Mouse (Mus musculus): ENCODE results near the gene Mapk8ip2.

Gene Mapk8ip2

DNA sequence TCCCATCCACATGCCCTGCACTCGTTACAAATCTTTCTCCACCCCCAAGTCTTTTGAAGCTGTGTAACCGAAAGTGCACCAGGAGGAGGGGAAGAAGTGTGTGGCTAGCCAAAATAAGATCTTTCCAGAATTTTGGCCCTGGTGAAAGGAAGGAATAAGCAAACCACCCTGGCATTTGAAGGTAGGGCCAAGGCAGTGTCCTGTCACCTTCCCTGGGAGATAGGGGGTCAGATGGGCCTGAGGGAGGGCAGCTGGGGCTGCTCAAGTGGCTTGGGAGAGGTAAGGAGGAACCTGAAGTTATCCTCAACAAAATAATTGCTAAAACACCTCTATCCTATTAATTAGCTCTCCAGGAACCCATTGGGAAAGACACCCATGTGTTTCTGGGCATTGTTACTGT lies 43.1 kb downstream of the Mapk8ip2 start:
- no peak for TF ChIP-seq GATA4 (IDR thresholded peaks at IDR 0.05; ENCODE audit: insufficient replicate concordance, low read length)

DNA sequence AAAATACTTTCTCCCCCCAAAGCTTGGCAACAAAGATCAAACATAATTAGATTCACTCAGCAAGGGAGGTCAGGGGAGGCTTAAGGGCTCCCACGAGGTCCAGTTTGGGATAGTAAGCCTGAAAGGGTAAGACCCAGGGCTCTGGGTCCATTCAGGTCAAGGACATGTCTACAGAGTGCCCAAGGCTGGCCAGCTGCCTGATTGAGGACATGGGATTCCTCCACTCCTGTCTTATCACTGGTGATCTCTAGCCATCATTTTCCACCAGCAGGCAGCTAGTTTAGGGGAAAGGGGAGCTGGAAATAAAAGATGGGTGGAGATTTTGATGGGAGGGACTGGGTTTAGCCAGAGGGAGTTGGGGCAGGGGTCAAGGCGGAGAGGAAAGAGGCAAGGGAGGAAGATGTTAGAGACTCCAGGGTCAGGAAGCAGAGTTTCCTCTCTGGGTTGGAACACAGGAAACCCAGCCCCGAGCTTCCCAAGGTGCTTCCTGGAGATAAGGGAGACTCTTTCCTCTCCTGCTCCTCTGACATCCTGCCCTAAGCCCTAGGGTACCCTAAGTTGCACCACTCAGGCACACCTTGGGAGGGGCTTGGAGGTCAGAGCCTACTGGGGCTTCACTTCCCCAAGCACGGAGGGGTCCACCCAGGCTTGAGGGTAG lies 43.8 kb downstream of the Mapk8ip2 start:
- peak; percentile 96 for TF ChIP-seq GATA4 (IDR thresholded peaks at IDR 0.05; ENCODE audit: insufficient replicate concordance, low read length)

DNA sequence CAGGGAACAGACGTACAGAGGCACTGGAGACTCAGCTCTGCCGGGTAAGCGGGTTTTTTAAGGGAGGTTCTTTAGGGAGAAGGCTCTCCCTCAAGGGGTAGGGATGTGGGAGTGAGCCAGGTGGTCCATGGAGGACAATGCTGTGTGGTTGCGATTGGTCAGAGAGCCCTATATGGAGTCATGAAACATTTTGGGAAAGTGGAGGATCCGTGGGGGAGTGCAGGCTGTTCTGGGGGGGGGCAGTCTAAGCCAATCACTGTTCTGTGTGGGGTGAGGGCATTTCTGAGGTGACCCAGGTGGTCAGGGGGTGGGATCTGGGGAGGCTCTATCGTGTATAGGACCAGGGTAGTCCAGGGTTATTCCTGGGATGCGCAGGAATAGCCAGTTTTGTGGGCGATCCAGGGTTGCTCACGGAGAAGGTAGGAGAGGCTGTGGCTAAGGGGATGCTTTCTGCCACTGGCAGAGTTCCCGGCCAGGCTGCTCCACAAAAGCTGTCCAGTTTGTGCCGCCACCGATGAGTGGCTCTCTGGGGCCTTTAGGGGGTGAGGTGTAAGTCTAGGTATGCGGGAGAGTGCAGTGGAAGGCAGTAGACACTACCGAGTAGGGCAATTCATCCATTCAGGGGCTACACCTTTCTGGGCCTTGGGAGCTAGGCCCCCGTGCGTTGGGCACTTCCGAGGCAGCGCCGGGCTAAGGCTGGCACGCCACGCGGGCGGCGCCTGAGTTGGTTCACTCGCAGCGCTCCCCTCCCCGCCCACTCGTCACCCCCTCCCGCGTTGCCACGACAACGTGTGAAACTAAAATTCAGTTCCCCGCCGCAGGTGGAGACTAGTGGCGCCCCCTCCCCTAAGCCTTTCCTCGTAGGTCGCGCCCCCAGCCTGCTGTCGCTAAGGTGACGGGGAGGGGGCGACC lies 44.6 kb downstream of the Mapk8ip2 start:
- no peak for TF ChIP-seq GATA4 (IDR thresholded peaks at IDR 0.05; ENCODE audit: insufficient replicate concordance, low read length)

DNA sequence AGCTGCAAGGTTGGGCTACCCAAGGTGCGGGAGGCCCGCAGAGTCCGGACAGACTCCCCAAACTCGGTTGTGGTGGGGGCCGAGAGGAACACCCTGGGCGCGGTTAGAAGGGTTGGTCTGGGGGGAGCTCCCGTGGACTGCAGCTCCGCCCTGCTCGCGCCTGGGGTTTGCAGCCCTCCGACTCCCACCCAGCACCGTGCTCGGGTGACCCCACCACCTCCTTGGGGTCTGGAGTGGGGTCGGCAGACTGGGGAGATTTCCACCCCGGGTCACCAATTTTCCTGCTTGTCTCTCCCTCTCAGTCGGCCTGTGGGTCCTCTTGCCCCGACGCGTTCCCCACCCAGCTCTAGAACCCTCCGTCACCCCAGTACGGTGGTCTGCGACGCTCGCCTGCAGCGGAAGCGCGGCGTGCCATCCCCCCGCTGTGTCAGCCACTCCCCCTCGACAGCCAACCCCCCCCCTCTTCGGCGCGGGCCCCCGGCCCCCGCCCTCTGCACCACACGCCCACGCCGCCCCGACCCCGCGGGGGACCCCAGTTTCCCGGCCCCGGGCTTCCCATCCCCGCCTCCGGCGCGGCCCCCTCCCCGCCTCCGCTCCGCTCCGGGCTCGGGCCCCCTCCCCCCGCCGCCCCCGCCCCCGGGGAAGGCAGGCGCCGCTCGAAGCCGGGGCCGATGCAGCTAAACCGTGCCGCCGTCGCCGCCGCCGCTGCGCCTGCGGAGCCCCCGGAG lies 45.4 kb downstream of the Mapk8ip2 start, which contains the start of gene Shank3:
Gene Shank3, plus strand, starts transcription at position 663 of the 728 bp plus-strand sequence.
- no peak for TF ChIP-seq GATA4 (IDR thresholded peaks at IDR 0.05; ENCODE audit: insufficient replicate concordance, low read length)

DNA sequence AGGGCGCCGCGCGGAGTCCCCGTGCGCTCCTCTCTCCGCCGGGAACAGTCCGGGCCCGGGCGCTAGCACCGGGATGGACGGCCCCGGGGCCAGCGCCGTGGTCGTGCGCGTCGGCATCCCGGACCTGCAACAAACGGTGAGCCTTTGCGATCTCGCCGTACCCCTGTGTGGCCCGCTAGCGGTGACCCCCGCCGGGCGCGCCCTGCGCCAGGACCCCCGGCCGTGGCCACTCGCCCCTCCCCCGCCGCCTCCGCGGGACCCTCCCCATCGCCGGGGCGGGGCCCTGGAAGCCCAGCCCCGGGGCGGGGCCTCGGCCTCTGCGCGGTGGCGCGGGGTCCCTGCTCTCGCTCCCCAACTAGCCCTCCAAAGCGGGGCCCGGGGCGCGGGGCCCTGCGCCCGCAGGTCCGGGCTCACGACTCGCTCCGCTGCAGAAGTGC lies 46.1 kb downstream of the Mapk8ip2 start:
- no peak for TF ChIP-seq GATA4 (IDR thresholded peaks at IDR 0.05; ENCODE audit: insufficient replicate concordance, low read length)

DNA sequence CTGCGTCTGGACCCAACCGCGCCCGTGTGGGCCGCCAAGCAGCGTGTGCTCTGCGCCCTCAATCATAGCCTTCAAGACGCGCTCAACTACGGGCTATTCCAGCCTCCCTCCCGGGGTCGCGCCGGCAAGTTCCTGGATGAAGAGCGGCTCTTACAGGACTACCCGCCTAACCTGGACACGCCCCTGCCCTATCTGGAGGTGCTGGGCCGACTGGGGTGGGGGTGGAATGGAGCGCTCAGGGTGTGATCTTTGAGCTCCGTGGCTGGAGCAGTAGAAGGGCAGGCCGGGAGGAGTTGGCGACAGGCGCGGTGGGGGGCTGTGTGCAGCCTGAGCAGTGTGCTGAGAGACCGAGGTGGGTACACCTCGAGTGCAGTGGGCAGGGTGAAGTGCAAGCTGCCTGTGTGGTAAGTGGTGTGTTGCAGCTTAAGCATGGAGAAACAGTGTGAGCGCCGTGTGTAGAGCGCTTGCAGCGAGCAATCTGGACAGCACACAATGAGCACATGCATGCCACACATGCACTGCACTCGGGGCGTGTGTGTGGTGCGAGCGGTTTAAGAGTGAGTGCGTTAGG lies 46.6 kb downstream of the Mapk8ip2 start:
- no peak for TF ChIP-seq GATA4 (IDR thresholded peaks at IDR 0.05; ENCODE audit: insufficient replicate concordance, low read length)

DNA sequence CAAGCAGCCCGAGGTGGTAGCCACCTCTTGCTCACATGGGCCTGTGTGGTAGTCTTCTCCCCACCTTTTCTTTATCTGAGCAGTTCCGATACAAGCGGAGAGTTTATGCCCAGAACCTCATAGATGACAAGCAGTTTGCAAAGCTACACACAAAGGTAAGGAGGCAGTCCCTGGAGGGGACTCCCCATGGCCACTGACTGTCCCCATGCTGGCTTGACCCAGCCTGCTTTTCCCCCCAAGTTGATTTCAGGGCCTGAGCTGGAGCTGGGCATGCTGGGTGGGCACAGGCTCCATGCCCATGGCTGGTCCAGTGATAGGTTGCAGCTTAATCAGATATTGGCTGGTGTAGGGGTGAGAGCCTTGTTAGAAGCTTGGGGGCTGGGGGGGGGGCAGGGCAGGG lies 47.6 kb downstream of the Mapk8ip2 start:
- TF ChIP-seq GATA4 (IDR thresholded peaks at IDR 0.05; ENCODE audit: insufficient replicate concordance, low read length) = no peak

DNA sequence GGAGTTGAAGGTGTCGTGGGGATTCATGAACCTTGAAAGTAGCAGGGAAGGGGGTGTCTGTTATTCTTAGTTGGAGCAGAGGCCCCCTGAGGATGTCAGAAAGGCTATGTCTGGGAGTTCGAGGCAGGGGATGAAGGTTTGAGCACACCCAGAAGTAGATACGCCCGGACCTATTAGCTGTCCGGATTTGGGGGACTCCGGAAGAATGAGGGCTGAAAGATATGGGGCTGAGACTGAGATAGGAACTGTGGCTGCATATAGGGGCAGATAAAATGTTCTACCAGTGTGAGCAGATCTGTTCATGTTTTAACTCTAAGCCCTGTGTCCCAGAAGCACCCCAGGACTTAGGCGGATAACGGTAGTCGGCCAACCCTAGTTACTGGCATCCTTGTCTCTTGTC lies 51.1 kb downstream of the Mapk8ip2 start:
- no peak for TF ChIP-seq GATA4 (IDR thresholded peaks at IDR 0.05; ENCODE audit: insufficient replicate concordance, low read length)

DNA sequence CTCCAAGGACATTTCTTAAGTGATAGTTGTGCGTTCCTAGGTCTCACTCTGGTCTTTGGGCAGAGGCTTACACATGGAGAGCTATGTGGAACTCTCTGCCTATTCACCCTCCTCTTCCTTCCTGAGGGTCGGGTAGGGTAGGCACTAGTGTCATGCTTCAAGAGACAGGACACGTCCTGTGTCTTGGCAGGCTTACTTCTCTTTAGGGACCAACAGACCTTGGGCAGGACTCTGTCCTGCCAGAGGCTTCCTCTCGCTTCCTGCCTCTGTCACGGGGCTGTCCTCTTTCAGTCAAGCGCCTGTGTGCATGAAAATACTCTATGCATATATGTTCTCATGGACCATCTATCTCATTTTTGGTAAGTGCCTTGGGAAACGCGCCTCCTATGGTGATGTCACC lies 54.0 kb downstream of the Mapk8ip2 start:
- no peak for TF ChIP-seq GATA4 (IDR thresholded peaks at IDR 0.05; ENCODE audit: insufficient replicate concordance, low read length)

DNA sequence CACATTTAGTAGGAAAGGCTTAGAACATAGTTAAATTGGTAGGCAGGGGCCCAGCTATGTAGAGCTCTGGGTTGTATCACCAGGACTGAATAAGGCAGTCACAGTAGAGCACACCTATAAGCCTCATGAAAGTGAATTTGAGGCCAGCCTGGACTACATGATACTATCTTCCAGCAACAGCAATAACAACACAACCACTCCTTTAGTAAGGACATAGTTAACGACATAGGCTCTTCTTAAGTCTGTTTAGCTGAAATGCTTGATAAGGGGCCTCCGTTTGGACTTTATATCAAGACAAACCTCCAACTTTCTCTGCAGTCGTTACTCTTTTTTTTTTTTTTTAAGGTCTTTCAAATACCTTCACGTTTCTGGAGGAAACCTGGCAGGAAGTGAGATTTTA lies 59.0 kb downstream of the Mapk8ip2 start:
- TF ChIP-seq GATA4 (IDR thresholded peaks at IDR 0.05; ENCODE audit: insufficient replicate concordance, low read length) = no peak

Data from liver, adult (tissue).